Mouse (Mus musculus): ENCODE measurements around the gene Tfe3. TPM values are rescaled to one million over a fixed set of nuclear protein-coding genes. Genes with fewer than 3 reads are reported as not detected.

Gene Tfe3
- 7.6 and 8.5 TPM in 2 replicates for polyA plus RNA-seq (2021; fragmentation: Nextera tagmentation)
- long read RNA-seq, experiment 1, partial matches to known transcripts, result 2 of 8 reads
- long read RNA-seq, experiment 1, other reads (novel, unspliced or antisense), result 3 of 8 reads
- long read RNA-seq, experiment 2, transcript Tfe3-201 (10 exons, 3,277 nt), result major isoform, 24 of 59 reads
- long read RNA-seq, experiment 2, partial matches to known transcripts, result 16 of 59 reads
- long read RNA-seq, experiment 2, other reads (novel, unspliced or antisense), result 12 of 59 reads

GRCm38 (mm10) chrX:7762137-7762920 is at the start of gene Tfe3:
Gene Tfe3, plus strand, starts transcription at chrX:7762560.

DNA sequence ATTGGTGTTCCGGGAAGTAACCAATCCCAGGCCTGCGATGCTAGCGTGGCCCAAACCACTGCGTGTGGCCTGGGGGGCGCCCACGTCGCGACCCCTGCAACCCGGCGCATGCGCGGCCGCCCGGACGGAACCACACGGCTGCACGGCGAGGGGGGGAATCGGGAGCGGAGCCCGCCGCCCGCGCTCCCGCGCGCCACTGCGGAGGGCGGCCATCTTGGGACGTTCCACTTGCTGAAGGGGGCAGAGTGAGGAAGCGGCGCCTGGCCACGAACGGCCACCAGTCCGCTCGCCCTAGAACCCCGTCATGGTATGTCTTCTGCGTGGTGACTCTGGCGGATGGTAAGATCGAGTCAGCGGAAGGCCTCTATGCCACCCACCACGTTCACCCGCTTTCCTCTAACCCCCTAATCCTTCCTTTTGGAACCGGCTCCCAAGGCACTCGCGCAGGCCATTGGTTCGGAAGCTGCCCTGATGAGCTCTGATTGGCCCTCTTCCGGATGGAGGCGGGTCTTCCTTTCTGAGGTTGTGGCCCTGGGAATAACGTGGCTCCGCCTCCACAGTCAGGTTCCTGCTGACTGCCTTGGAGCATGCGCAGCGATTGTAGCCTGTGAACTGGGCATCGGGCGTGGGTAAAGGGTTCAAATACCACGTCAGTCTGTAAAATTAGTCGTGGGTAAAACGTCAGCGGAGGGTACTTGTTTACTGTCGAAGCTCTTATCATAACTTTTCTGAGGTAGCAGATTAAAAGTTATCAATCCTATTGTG is 48.0 kb upstream of the Tfe3 start, which contains the start of gene Wdr45:
TSS of gene Wdr45 (plus strand) at position 199 of the 765 bp plus-strand sequence.

GRCm38 (mm10) chrX:7721514-7722281 is 40.7 kb upstream of the Tfe3 start, which contains the start of gene Gm45208:
Gene Gm45208, plus strand, starts transcription at chrX:7722245.

DNA sequence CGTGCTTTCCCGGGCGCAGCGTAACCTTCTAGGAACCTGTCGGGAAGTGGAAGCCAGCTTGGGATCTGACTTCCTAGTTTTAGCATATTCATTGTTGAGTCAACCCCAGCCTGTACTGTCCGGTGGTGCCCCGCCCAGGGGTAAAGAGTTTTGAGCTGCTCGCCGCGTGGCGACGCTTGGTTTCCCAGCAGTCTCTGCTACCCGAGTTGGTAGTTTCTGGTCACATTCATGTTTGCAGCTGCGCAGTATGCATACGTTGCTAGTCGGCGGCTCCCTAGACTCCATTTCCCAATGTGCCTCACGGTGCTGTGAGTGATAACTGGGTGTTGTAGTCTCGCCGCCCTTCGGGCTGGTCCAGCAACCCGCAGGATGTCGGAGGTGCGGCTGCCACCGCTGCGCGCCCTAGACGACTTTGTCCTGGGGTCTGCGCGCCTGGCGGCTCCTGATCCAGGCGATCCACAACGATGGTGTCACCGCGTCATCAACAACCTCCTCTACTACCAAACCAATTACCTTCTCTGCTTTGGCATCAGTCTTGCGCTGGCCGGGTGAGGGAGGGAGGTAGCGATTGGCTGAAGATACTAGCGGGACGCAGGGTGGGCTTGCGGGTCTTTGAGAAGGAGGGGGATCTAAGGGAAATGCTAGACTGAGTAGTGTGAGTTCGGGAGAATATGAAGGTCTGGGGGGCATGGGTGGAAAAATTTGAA is 34.0 kb upstream of the Tfe3 start, which contains the start of gene Praf2:
TSS of gene Praf2 (plus strand) at position 225 of the 707 bp plus-strand sequence.

DNA sequence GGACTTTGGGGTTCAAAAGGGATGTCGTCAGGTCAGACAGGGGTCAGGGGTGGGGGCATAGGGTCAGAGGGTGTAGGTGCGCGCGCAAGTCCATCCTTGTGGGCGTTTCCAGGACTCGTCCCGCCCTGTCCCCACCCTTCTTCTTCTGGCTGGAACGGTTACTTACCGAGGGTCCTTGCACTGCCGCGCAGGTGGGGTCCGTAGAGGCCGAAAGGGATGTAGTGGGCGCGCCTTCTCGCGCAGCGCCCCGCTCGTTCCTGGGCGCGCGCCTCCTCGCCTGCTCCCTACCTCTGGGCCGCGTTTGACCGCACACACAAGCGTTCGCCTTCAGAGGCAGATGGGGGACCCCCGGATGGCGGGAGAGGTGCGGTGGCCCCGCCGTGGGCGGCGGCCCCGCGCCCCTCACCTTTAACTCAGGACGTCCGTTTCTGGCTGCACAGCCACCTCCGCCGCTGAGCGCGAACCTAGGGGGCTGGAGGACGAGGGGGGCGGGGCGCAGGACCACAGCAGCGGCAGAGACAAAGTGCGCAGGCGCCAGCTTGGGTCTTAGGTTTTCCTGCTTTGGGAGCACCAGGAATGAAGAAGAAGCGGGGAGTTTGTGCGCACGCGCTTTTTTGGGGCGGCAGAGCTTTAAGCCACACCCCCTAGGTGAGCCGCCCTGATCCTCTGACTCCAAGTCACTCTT is 11.8 kb upstream of the Tfe3 start, which contains the start of gene Ccdc120:
TSS of gene Ccdc120 (minus strand) at position 474 of the 685 bp plus-strand sequence.

DNA sequence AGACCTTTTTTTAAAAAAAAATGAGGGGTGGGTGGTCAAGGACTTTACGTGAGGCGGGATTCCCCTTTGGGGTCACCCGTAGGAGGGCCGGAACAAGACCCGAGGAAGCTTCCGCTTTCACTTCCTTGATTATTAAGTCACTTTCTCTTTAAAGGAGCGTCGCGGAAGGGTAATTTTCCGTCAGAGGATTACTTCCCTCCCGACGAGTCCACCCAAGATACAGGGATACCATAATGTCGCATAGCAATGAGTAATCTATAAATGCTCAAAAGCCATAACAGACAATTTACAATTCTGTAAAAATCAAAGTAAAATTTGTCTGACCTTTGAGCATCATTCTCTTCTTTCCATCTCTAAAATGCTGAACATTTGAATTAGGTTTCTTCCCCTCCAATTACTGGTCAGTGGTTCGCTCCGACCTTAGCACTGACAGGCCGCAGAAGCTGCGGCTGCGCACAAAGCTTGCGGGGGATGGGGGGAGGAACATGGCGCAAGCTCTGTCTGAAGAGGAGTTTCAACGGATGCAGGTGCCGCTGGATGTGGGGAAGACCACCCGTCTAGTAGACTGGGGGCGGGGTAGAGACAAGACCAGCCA is 27.3 kb downstream of the Tfe3 start, which contains the start of gene Gripap1:
TSS of gene Gripap1 (plus strand) at position 224 of the 595 bp plus-strand sequence.

DNA sequence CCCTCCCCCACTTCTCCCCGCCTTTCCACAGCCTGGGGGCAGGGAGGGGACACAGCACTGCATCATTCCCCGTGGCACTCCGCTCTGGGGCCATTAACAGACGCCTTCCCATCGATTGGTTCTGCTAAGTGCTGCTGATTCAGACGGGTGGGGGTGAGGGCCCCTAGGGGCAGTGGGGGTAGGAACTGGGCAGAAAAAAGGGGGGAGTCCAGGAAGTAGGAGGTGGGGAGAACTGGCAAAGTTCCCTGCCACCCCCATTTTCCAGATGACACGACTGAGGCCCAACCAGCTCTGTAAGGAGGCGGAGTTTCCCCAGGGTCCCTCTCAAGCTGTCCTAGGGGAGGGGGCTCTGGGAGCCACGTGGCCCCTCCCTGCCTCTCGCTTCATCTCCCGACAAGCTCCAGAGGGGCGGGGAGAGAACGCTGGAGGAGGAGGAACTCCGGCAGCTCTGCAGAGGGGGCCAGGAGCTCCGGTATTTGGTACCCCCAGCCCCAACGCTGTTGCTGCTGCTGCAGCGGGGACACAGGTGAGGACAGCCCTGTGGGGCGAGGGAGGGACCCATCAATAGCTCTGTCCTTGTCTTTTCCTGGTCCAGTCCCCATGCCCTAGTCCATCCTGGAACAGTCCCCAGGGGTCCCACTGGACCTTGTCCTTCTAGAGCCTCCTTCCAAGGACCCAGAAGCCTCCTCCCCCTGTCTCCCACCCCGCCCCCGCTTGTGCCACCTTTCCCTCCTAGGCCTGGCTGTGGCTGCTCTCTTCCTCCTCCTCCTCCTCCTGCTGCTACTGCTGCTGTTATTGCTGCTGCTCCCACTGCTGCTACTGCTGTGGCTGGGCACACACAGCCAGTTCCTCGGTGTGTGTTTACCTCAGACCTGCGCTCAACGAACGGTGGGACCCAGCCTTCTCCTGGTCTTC is 59.8 kb downstream of the Tfe3 start, which contains the start of gene Kcnd1:
TSS of gene Kcnd1 (plus strand) at position 425 of the 915 bp plus-strand sequence.

Small RNA genes lying within 50 kb of the gene (microRNA-seq; reads per million reads assigned to microRNA genes)
- 88.9 reads per million, percentile 57 among the genes with 10 or more reads in this experiment for gene Mir1198

Other genes with a start within 250 kb of the Tfe3 start
- not detected in 2 replicates for gene Foxp3, start 188.9 kb upstream of the Tfe3 start, polyA plus RNA-seq (2021; fragmentation: Nextera tagmentation)
- 3.3 and 3.8 TPM in 2 replicates for gene Ppp1r3f, start 188.3 kb upstream of the Tfe3 start, polyA plus RNA-seq (2021; fragmentation: Nextera tagmentation)
- gene Ccdc22, start 157.0 kb upstream of the Tfe3 start, polyA plus RNA-seq (2021; fragmentation: Nextera tagmentation), result 21.7 and 24.5 TPM in 2 replicates
- gene Cacna1f, start 155.5 kb upstream of the Tfe3 start, polyA plus RNA-seq (2021; fragmentation: Nextera tagmentation), result not detected in 2 replicates
- 165 and 181 TPM in 2 replicates for gene Syp, start 124.1 kb upstream of the Tfe3 start, polyA plus RNA-seq (2021; fragmentation: Nextera tagmentation)
- 0.54 and 0.60 TPM in 2 replicates for gene Prickle3, start 105.3 kb upstream of the Tfe3 start, polyA plus RNA-seq (2021; fragmentation: Nextera tagmentation)
- gene Plp2, start 91.2 kb upstream of the Tfe3 start, polyA plus RNA-seq (2021; fragmentation: Nextera tagmentation), result 10.2 and 14.4 TPM in 2 replicates
- 0.14 and 0.18 TPM in 2 replicates for gene Magix, start 81.3 kb upstream of the Tfe3 start, polyA plus RNA-seq (2021; fragmentation: Nextera tagmentation)
- gene Gpkow, start 65.4 kb upstream of the Tfe3 start, polyA plus RNA-seq (2021; fragmentation: Nextera tagmentation), result 18.4 and 19.5 TPM in 2 replicates
- gene Wdr45, start 48.2 kb upstream of the Tfe3 start, polyA plus RNA-seq (2021; fragmentation: Nextera tagmentation), result 28.9 and 30.9 TPM in 2 replicates
- 0.30 TPM in 1 of 2 replicates, not detected in the other for gene Gm45208, start 40.3 kb upstream of the Tfe3 start, polyA plus RNA-seq (2021; fragmentation: Nextera tagmentation)
- 135 and 140 TPM in 2 replicates for gene Praf2, start 34.1 kb upstream of the Tfe3 start, polyA plus RNA-seq (2021; fragmentation: Nextera tagmentation)
- 5.8 and 7.6 TPM in 2 replicates for gene Ccdc120, start 11.7 kb upstream of the Tfe3 start, polyA plus RNA-seq (2021; fragmentation: Nextera tagmentation)
- 29.8 and 34.6 TPM in 2 replicates for gene Gripap1, start 27.2 kb downstream of the Tfe3 start, polyA plus RNA-seq (2021; fragmentation: Nextera tagmentation)
- gene Kcnd1, start 59.7 kb downstream of the Tfe3 start, polyA plus RNA-seq (2021; fragmentation: Nextera tagmentation), result 4.7 and 5.2 TPM in 2 replicates
- gene Otud5, start 78.8 kb downstream of the Tfe3 start, polyA plus RNA-seq (2021; fragmentation: Nextera tagmentation), result 5.8 and 6.1 TPM in 2 replicates
- 36.8 and 47.0 TPM in 2 replicates for gene Pim2, start 115.7 kb downstream of the Tfe3 start, polyA plus RNA-seq (2021; fragmentation: Nextera tagmentation)
- gene Slc35a2, start 121.5 kb downstream of the Tfe3 start, polyA plus RNA-seq (2021; fragmentation: Nextera tagmentation), result 20.7 and 23.1 TPM in 2 replicates
- gene Pqbp1, start 136.7 kb downstream of the Tfe3 start, polyA plus RNA-seq (2021; fragmentation: Nextera tagmentation), result 76.7 and 79.2 TPM in 2 replicates
- 49.4 and 51.9 TPM in 2 replicates for gene Timm17b, start 136.8 kb downstream of the Tfe3 start, polyA plus RNA-seq (2021; fragmentation: Nextera tagmentation)
- gene Gm10491, start 145.3 kb downstream of the Tfe3 start, polyA plus RNA-seq (2021; fragmentation: Nextera tagmentation), result not detected in 2 replicates
- not detected in 2 replicates for gene Gm10490, start 147.0 kb downstream of the Tfe3 start, polyA plus RNA-seq (2021; fragmentation: Nextera tagmentation)
- 450 and 585 TPM in 2 replicates for gene Pcsk1n, start 157.3 kb downstream of the Tfe3 start, polyA plus RNA-seq (2021; fragmentation: Nextera tagmentation)
- not detected in 2 replicates for gene Eras, start 166.0 kb downstream of the Tfe3 start, polyA plus RNA-seq (2021; fragmentation: Nextera tagmentation)
- 9.5 and 10.1 TPM in 2 replicates for gene Hdac6, start 185.3 kb downstream of the Tfe3 start, polyA plus RNA-seq (2021; fragmentation: Nextera tagmentation)
- gene Gata1, start 215.5 kb downstream of the Tfe3 start, polyA plus RNA-seq (2021; fragmentation: Nextera tagmentation), result not detected in 2 replicates

Measured in layer of hippocampus, adult 6 months (tissue).